Mouse (Mus musculus) macrophage (primary cell): Measurements from ENCODE around the gene Cxcl12. TPM values are rescaled to one million over a fixed set of nuclear protein-coding genes. Genes with fewer than 3 reads are reported as not detected.

Source experiments
- H3K27ac ChIP-seq: fragments of 350-480 bp; formaldehyde crosslinking; 2 replicates; pipeline ENCODE4 v1.9.0; 2021
- H3K36me3 ChIP-seq: fragments of 350-480 bp; formaldehyde crosslinking; 2 replicates; pipeline ENCODE4 v1.9.0; 2021; ENCODE audit errors: inconsistent target
- H3K4me3 ChIP-seq: fragments of 350-480 bp; formaldehyde crosslinking; 2 replicates; pipeline ENCODE4 v1.9.0; 2021; ENCODE audit errors: inconsistent target
- H3K79me2 ChIP-seq: fragments of 350-480 bp; formaldehyde crosslinking; 2 replicates; pipeline ENCODE4 v1.9.0; 2021; ENCODE audit errors: inconsistent target
- WGBS: methylation state at CpG from one replicate; pipeline ENCODE4 v1.1.7; 2026; ENCODE audit warnings: inconsistent platforms; ENCODE audit not compliant: missing documents; 5-methylcytosine and 5-hydroxymethylcytosine counted together
- polyA plus RNA-seq: library from polyadenylated mRNA; stranded (reverse); fragments of 250-400 nt; gene quantifications from 3 replicates; pipeline ENCODE4 v1.2.4, GENCODE M21; 2018; ENCODE audit warnings: inconsistent platforms

Gene Cxcl12
- polyA plus RNA-seq, 1 experiment from 2014 or later = 0.10 TPM

DNA sequence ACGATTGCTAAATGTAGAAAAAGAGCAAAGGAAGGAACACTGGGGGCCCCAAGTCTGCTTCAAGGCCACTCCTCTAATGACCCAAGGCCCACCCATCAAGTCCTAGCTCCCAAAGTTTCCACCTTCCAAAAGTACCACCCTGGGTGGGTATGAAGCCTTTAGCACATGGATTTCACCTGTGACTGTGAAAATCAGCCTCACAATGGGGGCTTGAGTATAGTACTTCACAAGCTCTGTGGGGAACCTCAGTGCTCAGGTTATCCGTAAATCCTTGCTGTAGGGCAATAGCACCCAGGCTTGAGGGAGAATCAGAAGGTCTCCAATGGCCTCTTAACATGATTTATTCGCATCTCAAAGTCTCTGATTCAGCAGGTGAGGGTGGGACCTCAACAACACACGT lies 30.5 kb downstream of the Cxcl12 start:
- H3K79me2 ChIP-seq = no peaks in the 10 kb centered on the region
- H3K27ac ChIP-seq = no peak overlapping the region
- no peaks in the 10 kb centered on the region for H3K36me3 ChIP-seq
- no peak overlapping the region for H3K4me3 ChIP-seq
- WGBS = 84% methylated on average over 4 of the region's 4 CpGs

DNA sequence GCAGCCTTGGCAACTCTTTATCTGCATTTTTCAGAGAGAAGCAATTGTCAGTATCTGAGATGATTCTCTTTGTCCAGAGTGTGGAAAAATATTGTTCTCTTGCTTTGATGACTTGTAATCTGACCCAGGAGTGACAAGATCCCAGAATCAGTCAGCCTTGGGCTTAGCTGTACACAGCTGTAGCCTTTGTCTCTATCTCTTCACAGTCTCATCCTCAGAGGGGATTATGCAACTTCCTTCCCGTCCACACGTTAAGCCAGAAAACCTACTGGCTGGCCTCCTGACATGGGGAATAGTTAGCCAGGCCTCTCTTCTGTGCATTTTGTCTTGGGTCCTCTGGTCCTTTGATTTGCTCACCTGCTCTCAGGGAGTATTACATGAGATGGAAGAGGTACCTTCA lies 31.4 kb downstream of the Cxcl12 start:
- WGBS = 8% methylated on average over 2 of the region's 2 CpGs
- no peaks in the 10 kb centered on the region for H3K79me2 ChIP-seq
- H3K27ac ChIP-seq = no peak overlapping the region
- H3K36me3 ChIP-seq = no peaks in the 10 kb centered on the region
- no peak overlapping the region for H3K4me3 ChIP-seq

DNA sequence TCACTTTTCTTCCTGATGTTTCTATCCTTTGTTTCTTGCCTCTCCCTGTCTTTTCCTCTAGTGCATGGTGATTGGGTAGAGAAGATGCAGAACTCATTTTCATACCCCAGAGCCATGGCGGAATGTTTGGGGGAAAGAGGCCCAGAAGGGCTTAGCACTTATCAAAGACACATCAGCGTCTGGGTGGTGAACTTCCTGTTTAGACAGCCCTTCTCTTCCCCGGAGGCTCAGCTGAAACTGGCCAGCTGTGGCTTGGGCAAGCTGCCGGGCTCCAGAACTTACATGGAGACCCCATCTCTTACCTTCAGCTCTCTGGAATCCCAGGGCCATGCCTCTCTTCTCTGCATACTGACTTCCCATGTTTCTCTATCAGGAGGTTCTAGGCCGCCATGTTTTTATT lies 32.6 kb downstream of the Cxcl12 start:
- Histone ChIP-seq H3K27ac (no peak overlapping the region), H3K36me3 (no peaks in the 10 kb centered on the region), H3K79me2 (no peaks in the 10 kb centered on the region), H3K4me3 (no peak overlapping the region)
- WGBS = 28% methylated on average over 5 of the region's 5 CpGs

DNA sequence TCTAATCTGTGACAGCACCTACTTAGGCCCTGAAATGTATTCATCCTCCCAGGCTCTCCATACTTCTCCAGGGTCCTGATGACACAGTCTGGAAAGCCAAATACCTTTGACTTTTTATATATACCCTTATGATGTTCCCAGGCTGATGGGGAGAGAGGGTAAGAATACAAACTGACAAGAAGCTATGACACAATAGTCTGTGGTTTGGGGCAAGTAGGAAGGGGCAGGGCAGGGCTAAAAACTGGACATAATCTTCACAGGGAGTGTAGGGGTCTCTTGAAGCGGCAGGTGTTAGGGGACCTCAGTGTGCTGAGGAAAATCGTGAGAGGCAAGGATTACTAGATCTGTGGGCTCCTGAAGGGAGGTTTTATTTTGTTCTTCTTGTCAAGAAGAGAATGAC lies 33.1 kb downstream of the Cxcl12 start:
- no peaks in the 10 kb centered on the region for H3K79me2 ChIP-seq

DNA sequence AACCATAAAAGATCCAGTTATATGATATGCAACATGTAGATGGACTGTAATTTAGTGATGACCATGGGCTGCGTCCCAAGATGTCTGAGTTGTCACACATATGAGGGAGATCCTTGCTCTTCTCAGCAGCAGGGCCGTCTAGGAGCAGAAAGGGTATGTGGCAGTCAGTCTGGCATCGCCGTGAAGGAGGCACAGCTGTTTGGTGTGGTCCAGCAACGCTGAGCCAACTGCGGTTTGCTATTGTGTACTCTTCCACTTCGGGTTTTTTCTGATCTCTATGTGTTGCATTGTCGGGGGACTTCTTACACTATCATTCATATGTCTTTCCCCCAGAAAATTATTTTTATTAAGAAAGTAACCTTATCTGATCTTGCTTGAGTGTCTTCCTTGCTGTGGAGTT lies 33.5 kb downstream of the Cxcl12 start:
- no peak overlapping the region for H3K27ac ChIP-seq
- no peaks in the 10 kb centered on the region for H3K36me3 ChIP-seq
- H3K4me3 ChIP-seq = no peak overlapping the region
- H3K79me2 ChIP-seq = no peaks in the 10 kb centered on the region
- WGBS = 82% methylated on average over 8 of the region's 8 CpGs

More for the DNA sequence above, 33.1 kb downstream of the Cxcl12 start:
- 82% methylated on average over 2 of the region's 2 CpGs for WGBS
- Histone ChIP-seq H3K36me3 (no peaks in the 10 kb centered on the region), H3K27ac (no peak overlapping the region), H3K4me3 (no peak overlapping the region)

DNA sequence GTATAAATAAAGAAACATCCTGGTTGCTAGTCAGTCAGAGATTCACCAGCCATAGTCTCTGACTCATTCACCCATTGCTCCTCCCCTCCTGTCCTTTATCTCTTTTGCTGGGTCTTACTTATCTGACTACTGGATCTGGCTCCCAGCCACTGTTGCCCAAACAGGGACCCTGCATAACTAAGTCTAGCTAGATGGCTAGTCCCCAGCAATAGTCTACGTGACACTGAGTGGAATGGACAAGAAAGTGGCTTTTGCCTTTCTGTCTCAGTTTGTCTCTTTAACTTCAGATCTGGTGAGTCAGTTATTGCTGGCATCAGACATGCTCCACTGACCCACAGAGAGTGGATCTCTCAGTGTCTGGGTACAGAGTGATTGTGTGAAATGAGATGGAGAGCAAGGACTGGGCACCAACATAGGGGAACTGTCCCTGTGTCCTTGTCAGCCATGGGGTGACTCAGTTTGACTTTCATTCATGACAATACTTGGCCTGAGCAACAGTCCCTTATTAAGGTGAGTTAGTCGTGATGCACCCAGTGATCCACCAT lies 34.6 kb downstream of the Cxcl12 start:
- H3K4me3 ChIP-seq = no peak overlapping the region
- WGBS = 92% methylated on average over 2 of the region's 2 CpGs
- H3K79me2 ChIP-seq = no peaks in the 10 kb centered on the region
- no peak overlapping the region for H3K27ac ChIP-seq
- H3K36me3 ChIP-seq = no peaks in the 10 kb centered on the region

DNA sequence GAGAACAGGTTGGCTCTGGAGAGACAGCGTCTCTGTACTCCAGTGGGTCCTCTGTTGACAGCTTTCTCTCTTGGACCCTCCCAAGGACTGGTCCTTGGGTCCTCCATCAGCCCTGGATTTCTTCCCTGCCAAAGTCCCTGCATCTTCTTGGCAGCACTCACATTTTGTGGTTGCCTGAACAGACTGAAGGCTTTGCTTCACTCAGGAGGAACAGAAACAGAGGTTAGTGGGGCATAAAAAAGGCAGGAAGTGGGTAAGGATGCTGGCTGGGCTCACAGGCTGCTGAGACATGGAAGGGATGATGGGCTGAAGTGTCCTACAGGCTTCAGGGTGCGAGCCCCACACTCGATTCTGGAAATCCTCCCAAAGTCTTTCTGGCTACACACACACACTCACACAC lies 35.8 kb downstream of the Cxcl12 start:
- 40% methylated on average over 3 of the region's 3 CpGs for WGBS

DNA sequence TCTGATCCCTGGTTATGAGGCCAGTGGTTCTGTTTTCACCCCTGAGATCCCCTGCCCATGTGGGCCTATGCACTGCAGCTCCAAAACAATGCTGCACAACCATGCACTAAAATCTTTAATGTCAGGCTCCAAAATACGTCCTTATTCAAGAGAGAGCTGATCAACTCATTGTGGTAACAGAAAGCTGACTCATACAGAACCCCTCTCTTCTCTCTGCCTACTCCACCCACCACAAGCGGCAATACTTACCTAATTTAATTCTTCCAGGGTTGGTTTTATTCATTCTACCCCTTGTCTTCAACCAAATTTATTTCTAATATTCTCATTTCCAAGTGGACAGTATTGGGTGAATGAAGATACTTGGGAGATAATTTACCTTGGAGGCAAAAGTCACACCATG lies 38.5 kb downstream of the Cxcl12 start:
- WGBS = 58% methylated on average over 2 of the region's 2 CpGs
- Histone ChIP-seq H3K79me2 (no peaks in the 10 kb centered on the region), H3K4me3 (no peak overlapping the region), H3K27ac (no peak overlapping the region), H3K36me3 (no peaks in the 10 kb centered on the region)

More for the DNA sequence above, 35.8 kb downstream of the Cxcl12 start:
- Histone ChIP-seq H3K4me3 (no peak overlapping the region), H3K27ac (no peak overlapping the region), H3K79me2 (no peaks in the 10 kb centered on the region), H3K36me3 (no peaks in the 10 kb centered on the region)

DNA sequence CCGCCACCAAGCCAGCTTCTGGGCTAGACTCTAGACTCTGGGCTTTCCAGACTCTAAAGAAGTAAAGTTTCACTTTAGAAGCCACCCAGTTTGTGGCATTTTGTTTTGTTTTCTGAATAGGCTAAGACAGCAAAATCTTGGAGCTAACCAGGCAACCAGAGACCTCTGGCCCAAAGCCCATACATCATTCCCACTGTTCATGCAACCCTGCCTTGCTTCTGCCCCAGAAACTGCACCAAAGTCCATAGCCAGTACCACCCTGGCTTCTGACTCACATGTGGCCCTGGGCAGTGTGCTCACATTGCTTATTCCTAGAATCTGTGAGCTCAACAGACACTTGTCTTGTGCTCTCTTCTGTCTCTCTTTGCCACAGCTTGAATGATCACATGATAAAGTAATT lies 39.0 kb downstream of the Cxcl12 start:
- Histone ChIP-seq H3K79me2 (no peaks in the 10 kb centered on the region), H3K4me3 (no peak overlapping the region), H3K27ac (no peak overlapping the region), H3K36me3 (no peaks in the 10 kb centered on the region)
- 87% methylated on average over 1 of the region's 1 CpGs for WGBS

DNA sequence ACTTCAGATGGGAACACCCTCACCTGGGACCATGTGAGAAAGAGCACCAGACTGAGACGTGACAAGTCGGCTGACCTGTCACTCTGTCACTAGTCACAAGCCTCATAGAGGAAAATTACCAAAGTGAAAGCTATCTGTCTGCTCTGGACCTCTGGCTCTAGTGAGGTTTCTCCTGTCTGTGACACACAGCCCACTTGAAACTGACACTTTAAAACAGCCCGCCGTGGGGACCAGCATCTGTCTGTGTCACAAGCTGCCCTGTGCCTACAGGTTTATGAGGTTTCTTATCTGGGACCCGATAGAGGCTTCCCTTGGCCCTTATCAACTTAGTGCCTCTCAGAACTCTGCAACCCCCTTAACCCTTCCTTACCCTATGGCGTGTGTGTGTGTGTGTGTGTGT lies 41.8 kb downstream of the Cxcl12 start:
- Histone ChIP-seq H3K79me2 (no peaks in the 10 kb centered on the region), H3K27ac (no peak overlapping the region), H3K36me3 (no peaks in the 10 kb centered on the region), H3K4me3 (no peak overlapping the region)
- 60% methylated on average over 6 of the region's 6 CpGs for WGBS

DNA sequence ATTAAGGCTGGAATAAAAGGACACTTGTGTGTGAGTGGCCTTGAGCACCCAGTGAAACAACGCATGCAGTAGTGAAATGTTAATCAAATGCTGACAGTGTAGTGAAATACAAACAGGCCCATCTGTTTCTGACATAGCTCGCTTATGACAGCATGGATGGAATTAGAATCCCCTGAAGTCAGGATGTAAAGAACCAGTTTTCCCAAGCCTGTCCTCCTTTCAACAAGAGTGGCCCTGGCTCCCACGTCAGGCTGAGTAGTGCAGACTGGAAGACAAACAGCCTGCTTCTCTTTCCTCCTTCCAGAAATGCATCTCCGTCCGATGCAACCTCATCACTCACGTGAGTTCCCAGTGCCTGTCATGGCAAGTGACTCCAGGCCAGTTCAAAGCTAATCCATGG lies 42.2 kb downstream of the Cxcl12 start:
- no peak overlapping the region for H3K27ac ChIP-seq

DNA sequence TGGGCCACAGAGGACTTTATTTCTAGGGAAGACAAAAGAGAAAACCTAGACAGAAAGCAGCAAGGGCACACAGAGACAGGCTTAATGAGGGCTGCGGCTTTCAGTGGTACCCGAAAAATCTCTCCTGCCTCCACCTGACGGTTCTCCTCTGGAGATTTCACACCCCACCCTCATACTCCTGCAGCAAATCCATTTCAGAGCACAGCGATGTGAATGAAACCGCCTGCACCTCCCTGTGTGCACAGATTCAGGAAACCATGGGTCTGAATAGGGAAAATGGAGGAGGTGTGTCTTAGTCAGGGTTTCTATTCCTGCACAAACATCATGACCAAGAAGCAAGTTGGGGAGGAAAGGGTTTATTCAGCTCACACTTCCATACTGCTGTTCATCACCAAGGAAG lies 46.2 kb downstream of the Cxcl12 start:
- WGBS = 84% methylated on average over 3 of the region's 5 CpGs
- Histone ChIP-seq H3K4me3 (no peak overlapping the region), H3K36me3 (no peaks in the 10 kb centered on the region), H3K79me2 (no peaks in the 10 kb centered on the region), H3K27ac (no peak overlapping the region)

More for the DNA sequence above, 42.2 kb downstream of the Cxcl12 start:
- Histone ChIP-seq H3K4me3 (no peak overlapping the region), H3K79me2 (no peaks in the 10 kb centered on the region), H3K36me3 (no peaks in the 10 kb centered on the region)
- 95% methylated on average over 6 of the region's 6 CpGs for WGBS

DNA sequence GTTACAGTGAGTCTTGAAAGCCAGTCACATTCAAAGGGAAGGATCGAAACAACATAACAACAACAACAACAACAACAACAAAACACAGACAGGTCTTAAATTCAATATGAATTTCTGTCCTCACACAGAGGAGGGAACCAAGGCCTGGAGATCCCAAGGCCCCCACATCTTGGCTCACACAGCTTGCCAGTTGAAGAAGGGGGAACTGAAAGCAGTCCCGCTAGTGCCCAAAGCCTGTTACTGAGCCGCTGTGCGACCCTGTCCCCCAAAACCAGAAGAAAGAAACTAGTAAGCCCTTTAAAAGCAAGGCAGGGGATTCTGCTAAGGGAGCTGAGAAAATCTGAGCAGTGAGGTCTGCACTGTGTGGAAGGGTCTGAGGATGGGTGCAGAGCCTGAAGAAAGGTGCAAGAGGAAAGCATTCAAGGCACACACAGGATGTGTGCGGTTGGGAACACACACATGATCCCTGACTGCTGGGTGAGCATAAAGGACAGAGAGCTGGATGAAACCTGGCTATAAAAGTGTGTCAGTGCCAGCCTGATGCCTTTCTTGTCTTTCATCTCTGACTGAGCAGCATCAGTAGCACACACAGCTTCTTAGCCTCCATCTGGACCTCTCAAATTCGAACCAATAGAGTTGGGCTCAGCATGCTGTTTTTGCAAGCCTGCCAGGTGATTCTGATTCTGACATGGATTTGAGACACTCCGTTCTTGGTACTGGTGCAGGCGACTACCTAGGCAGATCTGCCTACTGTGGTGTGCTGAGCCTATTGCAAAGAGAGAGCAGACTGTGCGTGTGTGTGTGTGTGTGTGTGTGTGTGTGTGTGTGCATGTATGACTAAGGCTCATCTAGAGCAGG lies 50.3 kb downstream of the Cxcl12 start:
- H3K4me3 ChIP-seq = no peak overlapping the region
- WGBS = 49% methylated on average over 9 of the region's 9 CpGs
- no peaks in the 10 kb centered on the region for H3K79me2 ChIP-seq
- no peak overlapping the region for H3K27ac ChIP-seq
- no peaks in the 10 kb centered on the region for H3K36me3 ChIP-seq

DNA sequence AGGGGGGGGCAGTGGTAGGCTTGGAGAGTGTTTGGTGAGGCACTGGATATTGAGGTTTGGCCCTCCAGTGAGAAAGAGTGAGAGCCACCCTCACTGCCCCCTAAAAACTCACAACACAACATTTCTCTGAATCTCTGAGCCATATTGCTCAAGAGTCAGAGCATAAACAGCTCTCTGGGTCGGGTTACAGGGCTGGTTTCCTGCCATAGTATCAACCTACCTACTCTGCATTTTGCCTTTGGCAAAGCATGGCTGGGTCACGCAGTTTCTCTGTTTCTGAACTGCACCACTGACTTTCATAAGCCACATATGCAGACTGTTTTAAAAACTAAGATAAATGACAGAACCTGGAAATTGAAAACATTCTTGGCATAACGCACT lies 51.0 kb downstream of the Cxcl12 start:
- no peaks in the 10 kb centered on the region for H3K36me3 ChIP-seq
- no peak overlapping the region for H3K4me3 ChIP-seq
- no peak overlapping the region for H3K27ac ChIP-seq
- H3K79me2 ChIP-seq = no peaks in the 10 kb centered on the region
- 59% methylated on average over 3 of the region's 3 CpGs for WGBS

DNA sequence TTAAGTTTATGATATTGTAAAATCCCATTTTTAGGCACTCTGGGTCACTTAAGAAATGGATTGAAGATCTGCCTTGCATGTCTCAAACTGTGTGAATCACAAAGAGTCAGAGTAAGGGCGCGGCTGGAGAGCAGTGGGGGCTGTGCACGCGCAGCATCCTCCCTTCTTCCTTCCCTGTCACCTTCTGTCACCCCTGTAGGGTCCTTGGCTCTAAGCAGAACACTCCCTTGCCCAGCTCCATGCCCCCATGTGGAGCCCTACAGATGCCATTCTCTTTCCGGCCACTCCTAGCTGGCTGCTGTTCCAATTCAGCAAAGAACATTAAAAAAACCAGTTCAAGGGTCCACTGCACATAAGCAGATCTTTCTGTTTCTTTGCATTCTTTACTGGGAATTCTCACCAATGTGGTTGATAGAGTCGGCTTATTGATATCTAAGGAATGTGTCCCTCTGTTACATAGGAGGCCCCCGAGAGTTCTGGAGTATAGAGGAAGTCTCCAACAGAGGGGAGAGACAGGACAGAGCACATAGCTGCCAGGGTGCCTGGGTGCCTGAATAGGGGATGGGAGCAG lies 51.7 kb downstream of the Cxcl12 start:
- Histone ChIP-seq H3K36me3 (no peaks in the 10 kb centered on the region), H3K4me3 (no peak overlapping the region), H3K79me2 (no peaks in the 10 kb centered on the region), H3K27ac (no peak overlapping the region)
- 85% methylated on average over 5 of the region's 7 CpGs for WGBS
